Mouse (Mus musculus) spleen, adult 2 months (tissue): ENCODE results near the gene Tfap4.

Experiments used
- CTCF ChIP-seq: fragments of 200-500 bp; IDR thresholded peaks from 2 replicates; pipeline ENCODE4 v1.5.1; 2011; ENCODE audit warnings: mild to moderate bottlenecking, inconsistent platforms; ENCODE audit not compliant: insufficient read depth, insufficient read length, insufficient replicate concordance; ENCODE audit errors: extremely low read depth
- POLR2A ChIP-seq: fragments of 200-500 bp; IDR thresholded peaks from 2 replicates; pipeline ENCODE4 v1.6.1; 2011; ENCODE audit warnings: low read depth, low read length, inconsistent platforms

DNA sequence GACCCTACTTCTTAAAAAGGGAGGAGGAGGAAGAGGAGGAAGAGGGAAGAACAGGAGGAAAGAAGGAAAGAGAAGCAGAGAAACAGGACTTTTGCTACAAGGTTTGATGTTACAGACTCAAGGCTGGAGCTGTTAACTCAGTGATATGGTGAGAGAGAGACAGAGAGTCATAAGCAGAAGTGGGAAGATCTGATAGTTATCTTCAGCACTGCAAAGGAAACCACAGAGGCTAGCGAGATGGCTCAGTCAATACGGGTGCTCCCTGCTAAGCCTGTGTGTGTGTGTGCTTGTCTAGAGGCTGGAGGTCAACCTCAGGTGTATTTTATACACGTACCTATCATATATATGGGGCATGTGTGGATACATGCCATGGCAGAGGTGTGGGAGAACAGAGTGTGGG, 24.2 kb upstream of the Tfap4 start:
- TF ChIP-seq CTCF, result no peak
- TF ChIP-seq POLR2A, result no peak
